Mouse (Mus musculus): ENCODE measurements around the gene Haus4. TPM values are rescaled to one million over a fixed set of nuclear protein-coding genes. Genes with fewer than 3 reads are reported as not detected.

The Haus4 gene
- polyA plus RNA-seq, 1 experiment from 2014 or later: 32.2 TPM

DNA sequence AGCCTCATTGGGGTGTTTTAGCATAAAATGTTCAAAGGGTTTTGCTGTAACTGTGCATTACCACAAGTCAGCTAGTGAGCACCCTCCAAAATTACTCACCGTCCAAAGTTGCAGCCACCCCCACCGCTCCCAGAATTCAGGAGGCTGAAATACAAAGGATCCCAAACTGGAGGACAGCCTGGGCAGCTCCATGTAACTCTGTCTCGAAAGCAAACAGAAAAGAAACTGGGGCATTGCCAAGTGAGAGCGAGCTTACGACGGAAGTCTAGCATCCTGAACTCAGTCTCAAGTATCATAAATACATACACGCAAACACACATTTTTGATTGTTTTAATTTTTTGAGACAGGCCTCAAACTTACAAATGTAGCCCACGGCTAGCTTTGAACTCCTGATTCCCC lies 2.9 kb upstream of the Haus4 start:
- Histone ChIP-seq H3K4me1 (ENCODE audit: control insufficient read depth, low read depth, low read length) (peaks cover 14% of the 10 kb centered on the region), H3K27ac (ENCODE audit: low read length) (no peak overlapping the region), H3K27me3 (ENCODE audit: control insufficient read depth, insufficient read depth, low read depth, low read length) (no peaks in the 10 kb centered on the region), H3K9ac (ENCODE audit: low read depth, low read length) (no peak overlapping the region), H3K9me3 (replicated peaks; ENCODE audit: control insufficient read depth, low read length) (no peaks in the 10 kb centered on the region), H3K36me3 (ENCODE audit: control insufficient read depth, insufficient read depth) (no peaks in the 10 kb centered on the region), H3K4me3 (ENCODE audit: low read depth, low read length) (no peak overlapping the region), H3K4me2 (ENCODE audit: low read depth, low read length) (no peak overlapping the region)
- no peak for ATAC-seq (ENCODE audit: low read depth)
- 78% methylated on average over 8 of the region's 8 CpGs for WGBS (ENCODE audit: insufficient replicate concordance)

DNA sequence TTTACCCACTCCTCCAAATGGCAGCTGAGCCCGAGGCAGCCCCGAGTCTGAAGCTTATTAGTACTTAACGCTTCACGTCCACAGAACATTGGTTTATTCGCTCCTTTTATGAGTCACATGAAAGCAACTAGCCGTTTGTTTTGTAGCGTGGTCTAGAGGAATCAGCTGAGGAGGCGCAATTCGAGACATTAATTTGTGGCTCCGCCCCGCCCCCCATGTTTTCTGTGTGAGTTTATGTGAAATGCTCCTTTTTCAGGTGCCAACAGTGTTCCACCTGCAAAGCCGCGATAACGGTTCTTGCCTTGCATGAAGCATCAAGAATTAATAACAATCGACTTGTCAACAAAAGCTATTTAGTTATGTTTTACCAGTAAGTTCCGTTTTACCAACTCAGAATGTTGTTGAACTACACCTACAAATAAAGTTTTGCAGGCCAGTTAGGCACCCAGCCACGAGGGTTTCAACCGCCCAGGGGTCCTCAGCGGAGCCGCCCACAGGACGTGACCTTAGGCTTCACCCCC lies 902 bp downstream of the Haus4 start:
- H3K4me3 ChIP-seq (ENCODE audit: low read depth, low read length): peak overlapping the region; percentile 69
- H3K4me2 ChIP-seq (ENCODE audit: low read depth, low read length): peak overlapping the region; percentile 97
- no peaks in the 10 kb centered on the region for H3K27me3 ChIP-seq (ENCODE audit: control insufficient read depth, insufficient read depth, low read depth, low read length)
- 1% methylated on average over 21 of the region's 21 CpGs for WGBS (ENCODE audit: insufficient replicate concordance)
- H3K27ac ChIP-seq (ENCODE audit: low read length): peak overlapping the region; percentile 98
- peaks cover 14% of the 10 kb centered on the region for H3K4me1 ChIP-seq (ENCODE audit: control insufficient read depth, low read depth, low read length)
- H3K9me3 ChIP-seq (replicated peaks; ENCODE audit: control insufficient read depth, low read length): no peaks in the 10 kb centered on the region
- H3K9ac ChIP-seq (ENCODE audit: low read depth, low read length): peak overlapping the region; percentile 85
- peaks cover 24% of the 10 kb centered on the region for H3K36me3 ChIP-seq (ENCODE audit: control insufficient read depth, insufficient read depth)
- no peak for ATAC-seq (ENCODE audit: low read depth)

- H3K36me3 ChIP-seq (ENCODE audit: control insufficient read depth, insufficient read depth): peaks cover 44% of the 10 kb centered on the region
- 79% methylated on average over 5 of the region's 5 CpGs for WGBS (ENCODE audit: insufficient replicate concordance)
Observed at GRCm38 (mm10) chr14:54544703-54545102, 9.7 kb downstream of the Haus4 start.

GRCm38 (mm10) chr14:54540771-54541170 lies 13.6 kb downstream of the Haus4 start:
- H3K4me3 ChIP-seq (ENCODE audit: low read depth, low read length): no peak overlapping the region
- peaks cover 14% of the 10 kb centered on the region for H3K36me3 ChIP-seq (ENCODE audit: control insufficient read depth, insufficient read depth)
- no peak overlapping the region for H3K27ac ChIP-seq (ENCODE audit: low read length)
- no peaks in the 10 kb centered on the region for H3K4me1 ChIP-seq (ENCODE audit: control insufficient read depth, low read depth, low read length)
- ATAC-seq (ENCODE audit: low read depth): no peak
- WGBS (ENCODE audit: insufficient replicate concordance): 86% methylated on average over 11 of the region's 11 CpGs
- H3K9me3 ChIP-seq (replicated peaks; ENCODE audit: control insufficient read depth, low read length): no peaks in the 10 kb centered on the region
- no peaks in the 10 kb centered on the region for H3K27me3 ChIP-seq (ENCODE audit: control insufficient read depth, insufficient read depth, low read depth, low read length)
- H3K4me2 ChIP-seq (ENCODE audit: low read depth, low read length): no peak overlapping the region
- no peak overlapping the region for H3K9ac ChIP-seq (ENCODE audit: low read depth, low read length)

More at GRCm38 (mm10) chr14:54544703-54545102, 9.7 kb downstream of the Haus4 start:
- no peaks in the 10 kb centered on the region for H3K4me1 ChIP-seq (ENCODE audit: control insufficient read depth, low read depth, low read length)
- no peak for ATAC-seq (ENCODE audit: low read depth)
- no peaks in the 10 kb centered on the region for H3K9me3 ChIP-seq (replicated peaks; ENCODE audit: control insufficient read depth, low read length)
- H3K4me3 ChIP-seq (ENCODE audit: low read depth, low read length): no peak overlapping the region
- H3K27me3 ChIP-seq (ENCODE audit: control insufficient read depth, insufficient read depth, low read depth, low read length): no peaks in the 10 kb centered on the region
- no peak overlapping the region for H3K9ac ChIP-seq (ENCODE audit: low read depth, low read length)
- H3K27ac ChIP-seq (ENCODE audit: low read length): no peak overlapping the region
- no peak overlapping the region for H3K4me2 ChIP-seq (ENCODE audit: low read depth, low read length)

- H3K9ac ChIP-seq (ENCODE audit: low read depth, low read length): no peak overlapping the region
- H3K4me2 ChIP-seq (ENCODE audit: low read depth, low read length): no peak overlapping the region
- H3K4me3 ChIP-seq (ENCODE audit: low read depth, low read length): no peak overlapping the region
- ATAC-seq (ENCODE audit: low read depth): no peak
- H3K9me3 ChIP-seq (replicated peaks; ENCODE audit: control insufficient read depth, low read length): no peaks in the 10 kb centered on the region
- no peaks in the 10 kb centered on the region for H3K27me3 ChIP-seq (ENCODE audit: control insufficient read depth, insufficient read depth, low read depth, low read length)
- H3K36me3 ChIP-seq (ENCODE audit: control insufficient read depth, insufficient read depth): peaks cover 7% of the 10 kb centered on the region
- WGBS (ENCODE audit: insufficient replicate concordance): 88% methylated on average over 2 of the region's 2 CpGs
- no peak overlapping the region for H3K27ac ChIP-seq (ENCODE audit: low read length)
- H3K4me1 ChIP-seq (ENCODE audit: control insufficient read depth, low read depth, low read length): no peaks in the 10 kb centered on the region
Observed at GRCm38 (mm10) chr14:54538580-54538979, 15.8 kb downstream of the Haus4 start.

GRCm38 (mm10) chr14:54528446-54529111 lies 25.8 kb downstream of the Haus4 start:
- peaks cover 7% of the 10 kb centered on the region for H3K27me3 ChIP-seq (ENCODE audit: control insufficient read depth, insufficient read depth, low read depth, low read length)
- no peak overlapping the region for H3K27ac ChIP-seq (ENCODE audit: low read length)
- no peak overlapping the region for H3K9ac ChIP-seq (ENCODE audit: low read depth, low read length)
- H3K9me3 ChIP-seq (replicated peaks; ENCODE audit: control insufficient read depth, low read length): no peaks in the 10 kb centered on the region
- no peak overlapping the region for H3K4me2 ChIP-seq (ENCODE audit: low read depth, low read length)
- no peak overlapping the region for H3K4me3 ChIP-seq (ENCODE audit: low read depth, low read length)
- 9% methylated on average over 17 of the region's 17 CpGs for WGBS (ENCODE audit: insufficient replicate concordance)
- no peaks in the 10 kb centered on the region for H3K36me3 ChIP-seq (ENCODE audit: control insufficient read depth, insufficient read depth)
- peaks cover 2% of the 10 kb centered on the region; the same call in 1 of the 2 replicates for H3K4me1 ChIP-seq (ENCODE audit: control insufficient read depth, low read depth, low read length)
- 0 out of 2 replicates have a peak, but pooled peaks have one; percentile 35 for ATAC-seq (ENCODE audit: low read depth)

- Histone ChIP-seq H3K27me3 (ENCODE audit: control insufficient read depth, insufficient read depth, low read depth, low read length) (peaks cover 7% of the 10 kb centered on the region), H3K4me1 (ENCODE audit: control insufficient read depth, low read depth, low read length) (peaks cover 2% of the 10 kb centered on the region; the same call in 1 of the 2 replicates), H3K9ac (ENCODE audit: low read depth, low read length) (no peak overlapping the region), H3K36me3 (ENCODE audit: control insufficient read depth, insufficient read depth) (no peaks in the 10 kb centered on the region), H3K4me3 (ENCODE audit: low read depth, low read length) (no peak overlapping the region), H3K9me3 (replicated peaks; ENCODE audit: control insufficient read depth, low read length) (no peaks in the 10 kb centered on the region), H3K27ac (ENCODE audit: low read length) (no peak overlapping the region), H3K4me2 (ENCODE audit: low read depth, low read length) (no peak overlapping the region)
- WGBS (ENCODE audit: insufficient replicate concordance): 17% methylated on average over 5 of the region's 5 CpGs
- ATAC-seq (ENCODE audit: low read depth): no peak
Observed at GRCm38 (mm10) chr14:54528007-54528393, 26.4 kb downstream of the Haus4 start.

DNA sequence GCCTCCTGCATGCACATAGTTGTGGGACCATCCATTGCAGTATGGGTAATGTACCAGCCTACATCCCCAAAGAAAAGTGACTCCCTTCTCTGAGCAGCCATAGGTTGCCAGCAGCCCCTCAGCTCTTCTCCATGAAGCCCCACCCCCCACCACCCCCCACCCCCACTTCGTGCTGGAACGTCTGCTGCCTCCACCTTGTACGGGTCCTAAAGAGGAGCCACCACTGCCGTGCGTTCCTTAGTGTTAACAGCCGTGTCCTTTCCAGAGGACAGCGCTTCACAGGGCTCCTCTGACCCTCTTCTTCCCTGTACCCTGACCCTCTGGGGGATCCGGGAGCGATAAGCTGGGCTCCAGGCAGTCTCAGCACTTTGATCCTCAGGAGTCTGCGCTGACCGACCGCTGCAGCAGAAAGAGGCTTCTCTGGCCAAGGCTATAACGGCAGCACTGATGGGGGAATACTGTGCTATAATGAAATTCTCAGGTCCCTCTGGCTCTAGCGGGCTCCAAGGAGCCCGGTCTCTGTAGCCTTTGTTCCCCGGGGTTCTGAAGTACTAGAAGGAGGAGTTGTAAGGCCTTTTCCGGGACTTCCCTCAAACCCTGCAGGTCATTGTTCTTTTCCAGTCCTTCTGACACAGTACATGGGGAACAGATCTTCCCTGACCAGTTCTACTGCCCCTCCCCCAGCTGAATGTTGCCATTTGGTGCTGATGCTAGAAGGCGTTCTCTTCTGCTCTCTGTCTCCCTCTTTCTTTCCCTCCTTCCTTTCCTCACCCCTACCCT lies 27.0 kb downstream of the Haus4 start:
- Histone ChIP-seq H3K27ac (ENCODE audit: low read length) (no peak overlapping the region), H3K4me3 (ENCODE audit: low read depth, low read length) (peak overlapping the region; percentile 19; the same call in 1 of the 2 replicates), H3K4me2 (ENCODE audit: low read depth, low read length) (peak overlapping the region; percentile 19; the same call in 1 of the 2 replicates), H3K4me1 (ENCODE audit: control insufficient read depth, low read depth, low read length) (peaks cover 2% of the 10 kb centered on the region; the same call in 1 of the 2 replicates), H3K27me3 (ENCODE audit: control insufficient read depth, insufficient read depth, low read depth, low read length) (peaks cover 7% of the 10 kb centered on the region), H3K36me3 (ENCODE audit: control insufficient read depth, insufficient read depth) (no peaks in the 10 kb centered on the region), H3K9me3 (replicated peaks; ENCODE audit: control insufficient read depth, low read length) (no peaks in the 10 kb centered on the region), H3K9ac (ENCODE audit: low read depth, low read length) (no peak overlapping the region)
- ATAC-seq (ENCODE audit: low read depth): no peak
- WGBS (ENCODE audit: insufficient replicate concordance): 4% methylated on average over 18 of the region's 18 CpGs

- no peak overlapping the region for H3K4me3 ChIP-seq (ENCODE audit: low read depth, low read length)
- no peak for ATAC-seq (ENCODE audit: low read depth)
- H3K9me3 ChIP-seq (replicated peaks; ENCODE audit: control insufficient read depth, low read length): no peaks in the 10 kb centered on the region
- H3K27me3 ChIP-seq (ENCODE audit: control insufficient read depth, insufficient read depth, low read depth, low read length): peaks cover 7% of the 10 kb centered on the region
- peaks cover 3% of the 10 kb centered on the region; the same call in 1 of the 2 replicates for H3K4me1 ChIP-seq (ENCODE audit: control insufficient read depth, low read depth, low read length)
- no peaks in the 10 kb centered on the region for H3K36me3 ChIP-seq (ENCODE audit: control insufficient read depth, insufficient read depth)
- no peak overlapping the region for H3K27ac ChIP-seq (ENCODE audit: low read length)
- no peak overlapping the region for H3K9ac ChIP-seq (ENCODE audit: low read depth, low read length)
- H3K4me2 ChIP-seq (ENCODE audit: low read depth, low read length): no peak overlapping the region
- WGBS (ENCODE audit: insufficient replicate concordance): 29% methylated on average over 6 of the region's 6 CpGs
Observed at GRCm38 (mm10) chr14:54523600-54523999, 30.8 kb downstream of the Haus4 start.
